Mouse (Mus musculus) small intestine, adult 2 months (tissue): ENCODE data around the gene Rapgefl1.

Experiments
- CTCF ChIP-seq: fragments of 200-500 bp; IDR thresholded peaks from 2 replicates; pipeline ENCODE4 v1.5.1; 2012; ENCODE audit warnings: low read depth, mild to moderate bottlenecking, control low read depth, inconsistent platforms, low read length, moderate library complexity, mixed read lengths; ENCODE audit not compliant: insufficient replicate concordance, insufficient read length; ENCODE audit errors: extremely low read depth
- POLR2A ChIP-seq: fragments of 200-500 bp; IDR thresholded peaks from 2 replicates; pipeline ENCODE4 v1.6.1; 2012; ENCODE audit warnings: low read depth, mild to moderate bottlenecking, control low read depth, inconsistent platforms, low read length, moderate library complexity

GRCm38 (mm10) chr11:98846865-98847604 is 10.4 kb downstream of the Rapgefl1 start:
- TF ChIP-seq CTCF = no peak
- TF ChIP-seq POLR2A = no peak
